Mouse (Mus musculus) gastrocnemius, postnatal 25 days (tissue): ENCODE measurements around the gene Osgep. TPM values are rescaled to one million over a fixed set of nuclear protein-coding genes. Genes with fewer than 3 reads are reported as not detected.
"Not testable (repeated sequence)": the region's sequence is repeated elsewhere in the genome, so short reads cannot be mapped to it uniquely, and the experiment has no call there.

Experiments
- DNase-seq: peaks from one replicate; pipeline ENCODE4 v3.0.0; 2022
- total RNA-seq, 2 experiments: library from RNA; stranded (reverse); gene quantifications; 1 replicate in 1 of 2; 2 replicates in 1 of 2; pipeline ENCODE4 v1.2.3; 2021

The Osgep gene
- total RNA-seq, 2 experiments from 2014 or later = 40.1 to 41.8 TPM

GRCm38 (mm10) chr14:50876236-50876950 lies 48.3 kb downstream of the Osgep start:
- DNase-seq = no peak

- no peak for DNase-seq
Observed at GRCm38 (mm10) chr14:50875591-50876230, 49.0 kb downstream of the Osgep start.

GRCm38 (mm10) chr14:50875175-50875574 lies 49.5 kb downstream of the Osgep start:
- no peak for DNase-seq

- no peak for DNase-seq
Observed at GRCm38 (mm10) chr14:50871284-50871683, 53.4 kb downstream of the Osgep start.

DNA sequence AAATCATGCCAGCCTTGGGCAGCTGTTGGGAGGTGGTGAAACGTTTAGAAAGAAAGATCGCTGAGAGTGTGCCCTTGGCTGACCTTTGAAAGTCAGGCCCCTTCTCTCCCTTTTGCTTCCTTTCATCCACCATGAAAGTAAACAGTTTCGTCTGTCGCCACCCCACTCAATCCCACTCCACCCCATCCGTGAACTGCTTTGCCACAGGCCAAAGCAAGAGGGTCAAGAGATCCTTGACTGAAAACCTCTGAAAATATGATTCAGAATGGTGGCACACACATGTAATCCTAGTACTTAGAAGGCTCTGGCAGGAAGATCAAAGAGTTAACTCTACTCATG lies 53.9 kb downstream of the Osgep start:
- no peak for DNase-seq

- DNase-seq = peak; percentile 73
Observed at GRCm38 (mm10) chr14:50869889-50870804, 54.5 kb downstream of the Osgep start, which contains the start of gene Tep1. TSS of gene Tep1 (minus strand) at chr14:50870560.

DNA sequence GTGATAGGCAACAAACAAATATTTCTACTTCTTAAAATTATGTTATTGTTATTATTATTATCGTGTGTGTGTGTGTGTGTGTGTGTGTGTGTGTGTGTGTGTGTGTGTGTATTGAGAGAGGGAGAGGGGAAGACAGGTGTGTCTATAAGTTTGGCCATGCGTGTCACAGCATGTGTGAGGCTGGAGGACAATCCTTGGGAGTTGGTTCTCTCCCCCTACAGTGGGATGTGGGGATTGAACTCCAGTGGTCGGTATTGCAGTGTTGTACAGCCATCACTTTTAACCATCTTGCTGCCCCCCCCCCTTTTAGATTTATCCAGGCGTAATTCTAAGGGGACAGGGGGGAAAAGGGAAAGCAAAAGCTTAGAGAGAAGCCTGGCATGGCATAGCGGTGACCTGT lies 56.0 kb downstream of the Osgep start:
- DNase-seq = no peak

- DNase-seq = no peak
Observed at GRCm38 (mm10) chr14:50868211-50868610, 56.5 kb downstream of the Osgep start.

DNA sequence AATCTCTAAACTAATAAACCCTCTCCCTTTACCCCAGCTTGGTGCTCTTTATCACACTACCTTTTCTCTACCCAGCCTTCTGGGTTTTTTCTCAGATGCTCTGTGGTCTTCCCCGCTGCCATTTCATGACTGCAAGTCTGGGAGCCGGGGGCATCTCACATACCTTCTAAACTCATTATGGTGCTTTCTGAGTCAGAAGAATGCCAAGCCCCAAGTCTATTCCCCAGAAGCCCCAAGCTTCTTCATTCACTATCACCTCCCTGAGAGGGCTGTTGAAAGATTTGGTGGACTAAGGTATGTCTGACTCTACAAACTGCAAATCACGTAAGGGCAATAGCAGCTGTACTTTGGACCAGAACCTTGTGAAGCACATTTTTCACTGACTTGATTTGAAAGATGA lies 57.7 kb downstream of the Osgep start:
- DNase-seq = no peak

- DNase-seq = not testable (repeated sequence)
Observed at GRCm38 (mm10) chr14:50865005-50865404, 59.7 kb downstream of the Osgep start.

DNA sequence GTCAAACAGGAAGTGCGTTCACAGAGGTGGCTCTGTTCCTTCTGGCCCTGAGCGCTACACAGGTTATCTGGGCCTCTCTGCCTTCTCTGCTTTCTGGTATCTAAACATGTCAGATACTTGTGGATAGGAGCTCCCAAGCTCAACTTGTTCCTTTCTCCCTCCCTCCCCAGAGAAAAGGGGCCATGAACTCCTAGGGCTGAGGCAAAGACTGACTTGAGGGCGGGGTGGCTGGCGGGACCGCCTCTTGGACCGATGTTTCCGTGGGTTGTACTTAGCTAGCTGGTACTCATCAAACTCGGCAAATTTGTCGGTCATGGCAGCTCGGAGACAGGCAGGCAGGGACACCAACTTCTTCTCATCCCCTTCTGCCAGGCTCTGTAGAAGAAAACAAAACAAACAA lies 62.1 kb downstream of the Osgep start:
- DNase-seq = no peak

Other genes with a start within 250 kb of the Osgep start
- gene Olfr747, start 231.7 kb downstream of the Osgep start, total RNA-seq = not detected
- not detected for gene Olfr748, start 217.5 kb downstream of the Osgep start, total RNA-seq
- not detected for gene Olfr749, start 179.8 kb downstream of the Osgep start, total RNA-seq
- 1 to 10 TPM; 7.4 to 8.2 TPM for gene Ttc5, start 139.4 kb downstream of the Osgep start, total RNA-seq
- gene Ccnb1ip1, start 117.2 kb downstream of the Osgep start, total RNA-seq = not detected
- 1 to 10 TPM; 7.5 to 8.5 TPM for gene Parp2, start 117.1 kb downstream of the Osgep start, total RNA-seq
- gene Tep1, start 54.3 kb downstream of the Osgep start, total RNA-seq = 10 to 100 TPM in 1 of 2 experiments, 1 to 10 TPM in 1; 8.3 to 10.2 TPM
- gene Klhl33, start 27.4 kb downstream of the Osgep start, total RNA-seq = 100 to 1,000 TPM in 1 of 2 experiments, 10 to 100 TPM in 1; 97.0 to 105 TPM
- 10 to 100 TPM; 23.7 to 24.8 TPM for gene Apex1, start 75 bp upstream of the Osgep start, total RNA-seq
- gene Pip4p1, start 6.0 kb upstream of the Osgep start, total RNA-seq = 10 to 100 TPM; 12.9 to 14.6 TPM
- 1 to 10 TPM; 4.4 to 8.7 TPM for gene Pnp, start 6.2 kb upstream of the Osgep start, total RNA-seq
- 1 to 10 TPM; 1.6 to 1.9 TPM for gene Gm49342, start 19.6 kb upstream of the Osgep start, total RNA-seq
- gene Pnp2, start 31.1 kb upstream of the Osgep start, total RNA-seq = under 1 TPM; 0.46 to 0.49 TPM
- gene Rnase10, start 82.9 kb upstream of the Osgep start, total RNA-seq = not detected
- not detected for gene Rnase9, start 117.0 kb upstream of the Osgep start, total RNA-seq
- gene Rnase11, start 125.3 kb upstream of the Osgep start, total RNA-seq = not detected
- gene Rnase12, start 132.8 kb upstream of the Osgep start, total RNA-seq = not detected
- not detected for gene Olfr750, start 149.5 kb upstream of the Osgep start, total RNA-seq
- 10 to 100 TPM; 30.5 to 40.6 TPM for gene Rnase4, start 166.2 kb upstream of the Osgep start, total RNA-seq
- 1 to 10 TPM; 1.6 to 4.2 TPM for gene Ang, start 166.3 kb upstream of the Osgep start, total RNA-seq
- gene Eddm3b, start 189.5 kb upstream of the Osgep start, total RNA-seq = not detected
- gene Rnase6, start 199.0 kb upstream of the Osgep start, total RNA-seq = not detected
- gene Rnase1, start 221.9 kb upstream of the Osgep start, total RNA-seq = not detected
- not detected for gene Rnase2b, start 237.4 kb upstream of the Osgep start, total RNA-seq